Mouse (Mus musculus): ENCODE measurements at regions not wholly inside any gene's neighbourhood (a gene's known extent, or its start where the extent isn't known, plus 50 kb on each side); places are given as distances from the start of the nearest gene placed in this dataset.

GRCm38 (mm10) chr3:78716691-78717090 is 569.6 kb downstream of the Rapgef2 start:
- WGBS: 81% methylated on average over 2 of the region's 2 CpGs
- Histone ChIP-seq H3K36me3 (replicated peaks; ENCODE audit: control insufficient read depth, insufficient read depth) (no peaks in the 10 kb centered on the region), H3K9me3 (ENCODE audit: control insufficient read depth, low read length) (no peaks in the 10 kb centered on the region), H3K9ac (no peak overlapping the region), H3K27ac (no peak overlapping the region), H3K4me3 (replicated peaks; ENCODE audit: low read length) (no peak overlapping the region), H3K4me2 (replicated peaks) (no peak overlapping the region), H3K27me3 (ENCODE audit: control insufficient read depth, insufficient read depth, low read length) (no peaks in the 10 kb centered on the region), H3K4me1 (replicated peaks; ENCODE audit: control insufficient read depth, insufficient read depth, low read length) (no peaks in the 10 kb centered on the region)
- DNase-seq (ENCODE audit: low spot score): no peak
- ATAC-seq (ENCODE audit: low FRiP score): no peak

- no peak for ATAC-seq (ENCODE audit: low FRiP score)
- no peak for DNase-seq (ENCODE audit: low spot score)
- Histone ChIP-seq H3K27ac (no peak overlapping the region), H3K36me3 (replicated peaks; ENCODE audit: control insufficient read depth, insufficient read depth) (no peaks in the 10 kb centered on the region), H3K27me3 (ENCODE audit: control insufficient read depth, insufficient read depth, low read length) (no peaks in the 10 kb centered on the region), H3K4me3 (replicated peaks; ENCODE audit: low read length) (no peak overlapping the region), H3K4me1 (replicated peaks; ENCODE audit: control insufficient read depth, insufficient read depth, low read length) (no peaks in the 10 kb centered on the region), H3K9me3 (ENCODE audit: control insufficient read depth, low read length) (no peaks in the 10 kb centered on the region), H3K9ac (no peak overlapping the region), H3K4me2 (replicated peaks) (no peak overlapping the region)
- WGBS: 80% methylated on average over 1 of the region's 1 CpGs
These were observed 578.6 kb downstream of the Rapgef2 start for GRCm38 (mm10) chr3:78707687-78708086.

GRCm38 (mm10) chr3:78698936-78699335 is 587.4 kb downstream of the Rapgef2 start:
- Histone ChIP-seq H3K4me1 (replicated peaks; ENCODE audit: control insufficient read depth, insufficient read depth, low read length) (no peaks in the 10 kb centered on the region), H3K27me3 (ENCODE audit: control insufficient read depth, insufficient read depth, low read length) (no peaks in the 10 kb centered on the region), H3K27ac (no peak overlapping the region), H3K36me3 (replicated peaks; ENCODE audit: control insufficient read depth, insufficient read depth) (no peaks in the 10 kb centered on the region), H3K9me3 (ENCODE audit: control insufficient read depth, low read length) (no peaks in the 10 kb centered on the region), H3K9ac (no peak overlapping the region), H3K4me2 (replicated peaks) (no peak overlapping the region), H3K4me3 (replicated peaks; ENCODE audit: low read length) (no peak overlapping the region)
- DNase-seq (ENCODE audit: low spot score) (peak; percentile 41), ATAC-seq (ENCODE audit: low FRiP score) (no peak)
- WGBS: 65% methylated on average over 5 of the region's 5 CpGs

- H3K9me3 ChIP-seq (ENCODE audit: control insufficient read depth, low read length): no peaks in the 10 kb centered on the region
- H3K4me3 ChIP-seq (replicated peaks; ENCODE audit: low read length): no peak overlapping the region
- no peak overlapping the region for H3K9ac ChIP-seq
- peak overlapping the region; percentile 23 for H3K27ac ChIP-seq
- H3K4me2 ChIP-seq (replicated peaks): no peak overlapping the region
- ATAC-seq (ENCODE audit: low FRiP score): no peak; the same call in 1 of the 2 replicates
- peak; percentile 45 for DNase-seq (ENCODE audit: low spot score)
- WGBS: 37% methylated on average over 3 of the region's 3 CpGs
- H3K4me1 ChIP-seq (replicated peaks; ENCODE audit: control insufficient read depth, insufficient read depth, low read length): no peaks in the 10 kb centered on the region; the same call in 1 of the 2 replicates
- H3K27me3 ChIP-seq (ENCODE audit: control insufficient read depth, insufficient read depth, low read length): no peaks in the 10 kb centered on the region
- H3K36me3 ChIP-seq (replicated peaks; ENCODE audit: control insufficient read depth, insufficient read depth): no peaks in the 10 kb centered on the region
These were observed 594.8 kb downstream of the Rapgef2 start for GRCm38 (mm10) chr3:78691499-78691898.

- Histone ChIP-seq H3K9ac (no peak overlapping the region), H3K36me3 (replicated peaks; ENCODE audit: control insufficient read depth, insufficient read depth) (no peaks in the 10 kb centered on the region), H3K4me1 (replicated peaks; ENCODE audit: control insufficient read depth, insufficient read depth, low read length) (no peaks in the 10 kb centered on the region), H3K27ac (no peak overlapping the region), H3K27me3 (ENCODE audit: control insufficient read depth, insufficient read depth, low read length) (no peaks in the 10 kb centered on the region), H3K4me2 (replicated peaks) (no peak overlapping the region), H3K4me3 (replicated peaks; ENCODE audit: low read length) (no peak overlapping the region), H3K9me3 (ENCODE audit: control insufficient read depth, low read length) (no peaks in the 10 kb centered on the region)
- 71% methylated on average over 1 of the region's 1 CpGs for WGBS
- ATAC-seq (ENCODE audit: low FRiP score): no peak
- no peak for DNase-seq (ENCODE audit: low spot score)
These were observed 608.7 kb downstream of the Rapgef2 start for GRCm38 (mm10) chr3:78677656-78678055.

- ATAC-seq (ENCODE audit: low FRiP score) (no peak), DNase-seq (ENCODE audit: low spot score) (no peak)
- H3K4me2 ChIP-seq (replicated peaks): no peak overlapping the region
- H3K4me3 ChIP-seq (replicated peaks; ENCODE audit: low read length): no peak overlapping the region
- H3K27ac ChIP-seq: no peak overlapping the region
- H3K9ac ChIP-seq: no peak overlapping the region
- no peaks in the 10 kb centered on the region for H3K27me3 ChIP-seq (ENCODE audit: control insufficient read depth, insufficient read depth, low read length)
- H3K9me3 ChIP-seq (ENCODE audit: control insufficient read depth, low read length): no peaks in the 10 kb centered on the region
- 78% methylated on average over 2 of the region's 2 CpGs for WGBS
- no peaks in the 10 kb centered on the region for H3K4me1 ChIP-seq (replicated peaks; ENCODE audit: control insufficient read depth, insufficient read depth, low read length)
- H3K36me3 ChIP-seq (replicated peaks; ENCODE audit: control insufficient read depth, insufficient read depth): no peaks in the 10 kb centered on the region
These were observed 609.5 kb downstream of the Rapgef2 start for GRCm38 (mm10) chr3:78676806-78677205.

- Histone ChIP-seq H3K9ac (no peak overlapping the region), H3K4me3 (replicated peaks; ENCODE audit: low read length) (no peak overlapping the region), H3K4me1 (replicated peaks; ENCODE audit: control insufficient read depth, insufficient read depth, low read length) (no peaks in the 10 kb centered on the region), H3K4me2 (replicated peaks) (no peak overlapping the region), H3K27ac (no peak overlapping the region), H3K9me3 (ENCODE audit: control insufficient read depth, low read length) (no peaks in the 10 kb centered on the region), H3K27me3 (ENCODE audit: control insufficient read depth, insufficient read depth, low read length) (no peaks in the 10 kb centered on the region), H3K36me3 (replicated peaks; ENCODE audit: control insufficient read depth, insufficient read depth) (no peaks in the 10 kb centered on the region)
- DNase-seq (ENCODE audit: low spot score): no peak
- no peak for ATAC-seq (ENCODE audit: low FRiP score)
- 69% methylated on average over 5 of the region's 5 CpGs for WGBS
These were observed 611.7 kb downstream of the Rapgef2 start for GRCm38 (mm10) chr3:78674529-78675187.

GRCm38 (mm10) chr3:78668050-78668449 is 618.3 kb downstream of the Rapgef2 start:
- Histone ChIP-seq H3K27ac (no peak overlapping the region), H3K4me3 (replicated peaks; ENCODE audit: low read length) (no peak overlapping the region), H3K4me1 (replicated peaks; ENCODE audit: control insufficient read depth, insufficient read depth, low read length) (no peaks in the 10 kb centered on the region), H3K36me3 (replicated peaks; ENCODE audit: control insufficient read depth, insufficient read depth) (no peaks in the 10 kb centered on the region), H3K9me3 (ENCODE audit: control insufficient read depth, low read length) (no peaks in the 10 kb centered on the region), H3K4me2 (replicated peaks) (no peak overlapping the region), H3K9ac (no peak overlapping the region), H3K27me3 (ENCODE audit: control insufficient read depth, insufficient read depth, low read length) (no peaks in the 10 kb centered on the region)
- ATAC-seq (ENCODE audit: low FRiP score) (no peak), DNase-seq (ENCODE audit: low spot score) (no peak)

- Histone ChIP-seq H3K4me2 (replicated peaks) (no peak overlapping the region), H3K27ac (no peak overlapping the region), H3K9ac (no peak overlapping the region), H3K4me3 (replicated peaks; ENCODE audit: low read length) (no peak overlapping the region), H3K4me1 (replicated peaks; ENCODE audit: control insufficient read depth, insufficient read depth, low read length) (no peaks in the 10 kb centered on the region), H3K9me3 (ENCODE audit: control insufficient read depth, low read length) (no peaks in the 10 kb centered on the region), H3K27me3 (ENCODE audit: control insufficient read depth, insufficient read depth, low read length) (no peaks in the 10 kb centered on the region), H3K36me3 (replicated peaks; ENCODE audit: control insufficient read depth, insufficient read depth) (no peaks in the 10 kb centered on the region)
- DNase-seq (ENCODE audit: low spot score) (no peak), ATAC-seq (ENCODE audit: low FRiP score) (no peak)
- WGBS: 80% methylated on average over 4 of the region's 4 CpGs
These were observed 618.8 kb downstream of the Rapgef2 start for GRCm38 (mm10) chr3:78667374-78668023.

All from hindbrain, embryonic 14.5 days (tissue).